ENCODE assay signal across 19 mouse cellular contexts in the genomic region with DNA sequence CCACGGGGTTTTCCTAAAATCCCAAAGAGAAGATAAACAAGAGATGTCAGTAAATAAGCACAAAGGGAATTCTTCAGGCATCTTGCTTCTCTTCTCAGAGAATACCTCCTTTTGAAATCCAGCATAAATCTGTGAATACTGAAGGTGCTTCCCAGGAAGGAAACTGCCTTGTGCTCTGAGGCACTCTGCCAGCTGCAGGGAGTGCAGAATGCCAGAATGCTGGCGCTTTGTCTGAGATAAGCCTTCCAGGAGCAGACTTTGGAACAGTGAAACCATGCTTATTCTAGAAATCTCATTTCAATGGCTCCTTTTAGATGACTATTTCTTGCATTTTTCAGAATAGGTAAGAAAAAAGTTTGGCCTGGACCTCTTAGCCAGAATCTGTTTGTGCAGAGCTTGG.
DNase-seq lines count a peak whose midpoint lies in the region; ATAC-seq and TF ChIP-seq lines count a peak whose summit lies in the region.
"Had no signal": no experiment of that assay in that cellular context is flagged by ENCODE, and none has a peak within 500 bp of the region (broad histone marks: within the 10 kb centered on the region; RNA-seq: fewer than 3 reads in every experiment).

No protein-coding gene starts in this region.

- TF ChIP-seq CTCF in hindbrain, postnatal 0 days (IDR thresholded peaks at IDR 0.05; ENCODE audit: low read depth), result no peak
- no peak for TF ChIP-seq CTCF in left cerebral cortex, adult 2 months (IDR thresholded peaks at IDR 0.05)

- intact Hi-C loops in left cerebral cortex, adult 2 months (cut with DNase I), result no loop called here

- H3K27me3 ChIP-seq in hindbrain, postnatal 0 days (ENCODE audit: insufficient read depth, low read length), result no peaks in the 10 kb centered on the region
- no peaks in the 10 kb centered on the region for H3K27me3 ChIP-seq in hindbrain, embryonic 16.5 days (replicated peaks; ENCODE audit: control insufficient read depth, insufficient read depth, low read length)
- H3K27me3 ChIP-seq: heart, embryonic 13.5 days; intestine, embryonic 15.5 days; limb, embryonic 15.5 days; megakaryocyte, embryonic 14.5 days had no signal

- no peaks in the 10 kb centered on the region for H3K9me3 ChIP-seq in hindbrain, postnatal 0 days (ENCODE audit: low read length)
- no peaks in the 10 kb centered on the region for H3K9me3 ChIP-seq in hindbrain, embryonic 16.5 days (ENCODE audit: control insufficient read depth, low read length)
- H3K9me3 ChIP-seq: heart, embryonic 13.5 days; hindbrain, embryonic 10.5 days; intestine, embryonic 15.5 days; limb, embryonic 15.5 days; megakaryocyte, embryonic 14.5 days had no signal

- H3K27ac ChIP-seq in hindbrain, postnatal 0 days, result no peak overlapping the region
- no peak overlapping the region for H3K27ac ChIP-seq in hindbrain, embryonic 16.5 days (ENCODE audit: low read depth, low read length)
- H3K27ac ChIP-seq in left cerebral cortex, adult 2 months, result no peak overlapping the region
- H3K27ac ChIP-seq: heart, embryonic 13.5 days; hindbrain, embryonic 10.5 days; intestine, embryonic 15.5 days; limb, embryonic 15.5 days had no signal

- H3K4me3 ChIP-seq in hindbrain, postnatal 0 days (ENCODE audit: low read length), result no peak overlapping the region
- no peak overlapping the region for H3K4me3 ChIP-seq in hindbrain, embryonic 16.5 days (ENCODE audit: low read length)
- H3K4me3 ChIP-seq in left cerebral cortex, adult 2 months, result no peak overlapping the region
- H3K4me3 ChIP-seq: heart, embryonic 13.5 days; hindbrain, embryonic 10.5 days; intestine, embryonic 15.5 days; limb, embryonic 15.5 days; megakaryocyte, embryonic 14.5 days had no signal

- no peaks in the 10 kb centered on the region for H3K36me3 ChIP-seq in hindbrain, postnatal 0 days (ENCODE audit: insufficient read depth, low read length)
- no peaks in the 10 kb centered on the region for H3K36me3 ChIP-seq in hindbrain, embryonic 16.5 days (ENCODE audit: control insufficient read depth, insufficient read depth, low read length)
- H3K36me3 ChIP-seq: heart, embryonic 13.5 days; hindbrain, embryonic 10.5 days; intestine, embryonic 15.5 days; limb, embryonic 15.5 days had no signal

- WGBS in hindbrain, postnatal 0 days, result 29% methylated on average over 2 of the region's 2 CpGs
- 30% methylated on average over 2 of the region's 2 CpGs for WGBS in hindbrain, embryonic 16.5 days

- H3K9ac ChIP-seq in hindbrain, postnatal 0 days (replicated peaks; ENCODE audit: low read length), result no peak overlapping the region
- H3K9ac ChIP-seq in hindbrain, embryonic 16.5 days (ENCODE audit: low read depth, low read length), result no peak overlapping the region
- H3K9ac ChIP-seq: heart, embryonic 13.5 days; intestine, embryonic 15.5 days; limb, embryonic 15.5 days had no signal

- H3K4me2 ChIP-seq in hindbrain, postnatal 0 days (ENCODE audit: low read depth, low read length), result no peak overlapping the region
- H3K4me2 ChIP-seq in hindbrain, embryonic 16.5 days (ENCODE audit: low read length), result no peak overlapping the region
- H3K4me2 ChIP-seq: heart, embryonic 13.5 days; intestine, embryonic 15.5 days; limb, embryonic 15.5 days had no signal

- no peak for ATAC-seq in hindbrain, postnatal 0 days
- ATAC-seq in hindbrain, embryonic 16.5 days, result no peak
- ATAC-seq: forebrain, embryonic 16.5 days; intestine, embryonic 15.5 days had no signal

- H3K4me1 ChIP-seq in hindbrain, postnatal 0 days (ENCODE audit: insufficient read depth, low read length), result no peaks in the 10 kb centered on the region
- no peaks in the 10 kb centered on the region; the same call in 1 of the 2 replicates for H3K4me1 ChIP-seq in hindbrain, embryonic 16.5 days (ENCODE audit: control insufficient read depth, insufficient read depth, low read depth, low read length)
- H3K4me1 ChIP-seq: heart, embryonic 13.5 days; hindbrain, embryonic 10.5 days; intestine, embryonic 15.5 days; limb, embryonic 15.5 days; megakaryocyte, embryonic 14.5 days had no signal

- peak; percentile 75 to 81 for DNase-seq in cerebellum, postnatal 10 days
- no peak for DNase-seq in cerebellum, adult 9-10 months
- peak; percentile 63 for DNase-seq in hindbrain, postnatal 0 days (ENCODE audit: low spot score)
- DNase-seq in left cerebral cortex, adult 2 months (ENCODE audit: extremely low spot score in 1 of 2, low spot score in 2 of 2), result peak; percentile 11 to 24
- DNase-seq in right cerebral cortex, postnatal 25 days, result peak; percentile 23
- no peak for DNase-seq in spleen, postnatal 36 days (ENCODE audit: low spot score in 2 of 2)
- no peak for DNase-seq in gastrocnemius, postnatal 4 days (ENCODE audit: low spot score in 2 of 2)
- DNase-seq: gastrocnemius, postnatal 36 days; kidney, postnatal 10 days; lung, adult 18-20 months; spleen, adult 18-20 months; thymus, adult 18-20 months had no signal

Comparison
In these comparisons a context has a peak if more than half of its experiments do, and no peak if none do; other contexts are left out.
1. DNase-seq: peak in cerebellum, postnatal 10 days (2 of 2), hindbrain, postnatal 0 days (single experiment), left cerebral cortex, adult 2 months (2 of 2) and right cerebral cortex, postnatal 25 days (single experiment); none in cerebellum, adult 9-10 months (single experiment), spleen, postnatal 36 days (0 of 2) and gastrocnemius, postnatal 4 days (0 of 2).